Mouse (Mus musculus): ENCODE results near the gene 6030458C11Rik.

DNA sequence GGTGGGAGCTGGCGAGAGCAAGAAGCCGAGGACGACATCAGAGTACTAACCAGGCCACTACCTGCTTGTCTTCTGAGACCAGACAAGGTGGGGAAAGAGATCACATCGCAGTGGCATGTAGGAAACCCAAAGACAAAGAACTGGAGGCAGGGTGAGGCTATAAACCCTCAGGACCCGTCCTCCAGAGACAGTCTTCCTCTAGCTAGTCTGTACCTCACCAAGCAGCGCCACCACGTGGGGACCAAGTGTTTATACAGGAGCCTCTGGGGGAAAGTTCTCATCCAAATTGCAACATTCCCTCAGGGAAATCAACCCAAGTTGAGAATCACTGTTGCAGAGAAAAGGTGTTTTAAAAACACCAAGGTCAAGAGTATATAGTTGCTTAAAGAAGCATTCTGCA lies 18.4 kb upstream of the 6030458C11Rik start:
- TF ChIP-seq CTCF (conservative IDR thresholded peaks at IDR 0.05; ENCODE audit: low read length): peak; percentile 53
- TF ChIP-seq POU5F1 (IDR thresholded peaks at IDR 0.05; ENCODE audit: borderline replicate concordance, low read length): no peak

Data from E14TG2a.4 (cell line).